Mouse (Mus musculus) kidney, adult 8-10 months (tissue): ENCODE data around the gene Nlgn2.
"Not testable (repeated sequence)": the region's sequence is repeated elsewhere in the genome, so short reads cannot be mapped to it uniquely, and the experiment has no call there.

Source experiments
- DNase-seq, 2 experiments: peaks; one replicate each; pipeline ENCODE4 v3.0.0; 2022

Nlgn2 gene

GRCm38 (mm10) chr11:69863729-69864128 is 26.1 kb upstream of the Nlgn2 start:
- DNase-seq: not testable (repeated sequence)

GRCm38 (mm10) chr11:69858113-69858998 is 20.8 kb upstream of the Nlgn2 start, which contains the start of gene Tnk1:
TSS of gene Tnk1 (minus strand) at chr11:69858730.
- DNase-seq: peak; percentile 62 to 83

DNA sequence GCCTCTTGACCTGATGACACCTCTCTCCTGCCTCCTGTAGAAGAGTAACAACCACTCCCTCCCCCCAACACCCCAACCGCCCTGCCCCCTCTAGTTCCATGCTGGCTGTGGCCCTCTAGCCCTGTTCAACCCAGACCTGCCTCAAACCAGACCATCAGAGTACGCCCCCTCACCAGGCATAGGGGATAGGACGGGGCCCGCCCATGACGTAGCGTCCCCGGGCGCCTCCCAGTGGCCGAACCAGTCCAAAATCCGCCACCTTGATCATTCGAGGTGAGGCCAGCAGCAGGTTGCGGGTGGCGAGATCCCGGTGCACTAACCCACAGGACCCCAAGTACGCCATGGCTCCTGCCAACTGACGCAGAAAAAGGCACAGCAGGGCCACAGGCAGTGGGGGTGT is 17.8 kb upstream of the Nlgn2 start:
- DNase-seq: peak in 1 of 2 experiments; percentile 40

- no peak for DNase-seq
Observed at GRCm38 (mm10) chr11:69854680-69855079, 17.1 kb upstream of the Nlgn2 start.

DNA sequence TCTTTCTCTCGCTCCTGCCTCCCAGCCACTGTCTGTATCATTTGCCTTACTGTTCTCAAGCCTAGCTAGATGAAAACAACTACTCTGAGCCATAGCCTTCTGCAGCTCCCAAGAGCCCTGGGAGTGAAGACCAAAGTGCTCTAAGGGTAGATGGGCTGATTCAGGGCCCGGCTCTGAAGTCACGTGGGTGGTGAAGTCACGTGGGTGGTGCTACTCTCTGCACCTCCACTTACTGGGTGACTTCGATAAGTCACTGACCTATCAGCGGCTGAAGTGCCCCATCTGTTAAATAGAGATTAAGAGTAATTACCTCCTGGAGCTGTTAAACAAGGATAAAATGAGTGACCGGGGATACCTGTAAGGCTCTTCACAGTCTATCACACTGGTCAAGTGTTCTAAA is 16.4 kb upstream of the Nlgn2 start:
- DNase-seq: peak in 1 of 2 experiments; percentile 50

- DNase-seq: no peak
Observed at GRCm38 (mm10) chr11:69850754-69851153, 13.2 kb upstream of the Nlgn2 start.

- DNase-seq: no peak
Observed at GRCm38 (mm10) chr11:69849884-69850283, 12.3 kb upstream of the Nlgn2 start.

GRCm38 (mm10) chr11:69849128-69849527 is 11.5 kb upstream of the Nlgn2 start:
- DNase-seq: no peak

DNA sequence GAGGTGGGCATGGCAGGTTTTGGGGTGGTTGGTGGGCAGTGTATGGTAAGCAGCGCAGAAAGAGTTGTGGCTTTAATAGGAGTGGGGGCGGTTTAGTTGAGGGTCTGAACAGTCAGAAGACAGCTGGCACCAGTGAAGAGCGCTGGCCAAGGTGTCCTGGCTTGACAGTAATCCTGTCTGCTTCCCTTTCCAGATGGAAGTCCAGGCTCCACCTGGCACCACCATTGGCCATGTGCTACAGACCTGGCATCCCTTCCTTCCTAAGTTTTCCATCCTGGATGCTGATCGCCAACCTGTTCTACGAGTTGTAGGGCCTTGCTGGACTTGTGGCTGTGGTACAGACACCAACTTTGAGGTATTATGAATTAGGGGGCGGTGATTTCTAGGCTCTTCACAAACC is 10.4 kb upstream of the Nlgn2 start:
- DNase-seq: no peak

GRCm38 (mm10) chr11:69846738-69847688 is 9.4 kb upstream of the Nlgn2 start:
- DNase-seq: no peak

- peak; percentile 93 to 95 for DNase-seq
Observed at GRCm38 (mm10) chr11:69846198-69846680, 8.7 kb upstream of the Nlgn2 start, which contains the start of gene Plscr3. TSS of gene Plscr3 (plus strand) at chr11:69846376.

GRCm38 (mm10) chr11:69838714-69839104 is 1.1 kb upstream of the Nlgn2 start:
- peak in 1 of 2 experiments; percentile 27 for DNase-seq

DNA sequence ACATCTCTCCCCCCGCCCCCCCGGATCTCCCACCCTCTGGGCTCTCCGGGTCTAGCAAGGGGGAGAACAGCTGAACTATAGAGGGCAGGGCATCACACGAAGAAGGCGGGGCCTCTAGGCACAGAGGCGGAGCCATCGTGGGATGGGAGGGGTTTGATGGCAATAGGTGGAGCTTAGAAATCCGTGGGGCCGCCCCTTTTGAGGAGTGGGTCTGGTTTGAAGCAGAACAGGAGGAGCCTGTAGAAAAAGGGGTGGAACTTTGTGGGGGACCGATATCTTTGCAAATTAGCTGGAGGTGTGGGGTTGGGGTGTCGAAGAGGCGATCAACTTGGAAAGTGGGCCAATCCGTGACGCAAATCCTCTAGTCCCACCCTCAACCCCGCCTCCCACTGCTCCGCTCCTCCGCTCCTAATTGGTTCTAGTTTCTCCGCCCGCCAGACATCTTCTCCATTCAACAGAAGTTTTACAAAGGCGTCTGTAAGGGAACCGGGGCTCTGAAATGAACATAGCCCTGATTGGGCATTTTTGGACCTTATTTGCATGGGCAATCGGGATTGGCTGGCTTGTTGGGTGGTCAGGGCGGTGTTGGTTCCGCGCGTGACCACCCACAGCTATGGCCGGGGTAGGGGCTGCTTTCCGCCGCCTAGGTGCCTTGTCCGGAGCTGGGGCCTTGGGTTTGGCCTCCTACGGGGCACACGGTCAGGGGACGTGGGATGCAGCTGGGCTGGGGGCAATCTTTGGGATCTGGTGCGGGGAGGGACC is 549 bp upstream of the Nlgn2 start, which contains the start of gene Tmem256:
Tmem256 (plus strand) TSS at position 563 of the 762 bp plus-strand sequence.
- DNase-seq: peak; percentile 98 to 99

DNA sequence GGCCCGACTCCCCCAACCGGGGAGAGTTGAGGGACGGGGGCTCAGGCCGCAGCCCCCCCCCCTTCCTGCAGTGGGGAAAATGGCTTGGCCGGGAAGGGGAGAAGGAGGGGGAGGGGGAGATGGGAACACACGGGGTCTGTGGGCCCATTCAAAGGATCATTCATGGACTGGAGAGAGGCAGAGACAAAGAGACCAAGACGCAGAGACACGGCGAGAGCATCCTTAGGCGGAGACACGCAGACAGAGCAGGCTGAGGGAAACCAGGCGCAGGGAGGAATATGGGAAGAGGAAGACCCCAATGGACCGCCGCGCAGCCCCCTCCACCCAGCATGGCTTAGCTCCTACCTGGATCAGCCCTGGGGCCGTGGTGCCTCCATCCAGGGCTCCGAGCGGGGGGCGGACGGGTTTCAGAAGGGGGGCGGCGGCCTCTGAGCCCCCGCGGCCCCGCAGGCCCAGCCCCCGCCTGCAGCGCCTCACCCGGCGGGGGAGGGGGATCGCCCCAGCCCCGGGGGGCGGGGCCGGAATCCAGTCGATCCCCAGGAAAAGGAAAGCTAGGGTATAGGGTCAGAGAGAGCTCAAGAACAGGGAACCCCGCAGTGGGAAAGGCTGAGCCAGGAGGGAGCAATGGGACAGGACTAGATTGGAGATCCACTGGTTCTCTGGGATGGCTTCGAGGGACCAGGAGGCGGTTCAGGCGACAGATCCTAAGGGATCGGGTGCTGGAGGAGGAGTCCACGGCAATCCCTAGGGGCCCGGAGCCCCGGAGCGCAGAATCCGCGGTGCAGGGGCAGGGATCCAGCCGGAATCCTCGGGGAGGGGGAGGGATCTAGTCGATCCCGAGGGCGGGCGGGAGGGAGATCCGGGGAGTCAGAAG is 644 bp downstream of the Nlgn2 start:
- DNase-seq: no peak

GRCm38 (mm10) chr11:69835966-69836335 is 1.6 kb downstream of the Nlgn2 start:
- no peak for DNase-seq

DNA sequence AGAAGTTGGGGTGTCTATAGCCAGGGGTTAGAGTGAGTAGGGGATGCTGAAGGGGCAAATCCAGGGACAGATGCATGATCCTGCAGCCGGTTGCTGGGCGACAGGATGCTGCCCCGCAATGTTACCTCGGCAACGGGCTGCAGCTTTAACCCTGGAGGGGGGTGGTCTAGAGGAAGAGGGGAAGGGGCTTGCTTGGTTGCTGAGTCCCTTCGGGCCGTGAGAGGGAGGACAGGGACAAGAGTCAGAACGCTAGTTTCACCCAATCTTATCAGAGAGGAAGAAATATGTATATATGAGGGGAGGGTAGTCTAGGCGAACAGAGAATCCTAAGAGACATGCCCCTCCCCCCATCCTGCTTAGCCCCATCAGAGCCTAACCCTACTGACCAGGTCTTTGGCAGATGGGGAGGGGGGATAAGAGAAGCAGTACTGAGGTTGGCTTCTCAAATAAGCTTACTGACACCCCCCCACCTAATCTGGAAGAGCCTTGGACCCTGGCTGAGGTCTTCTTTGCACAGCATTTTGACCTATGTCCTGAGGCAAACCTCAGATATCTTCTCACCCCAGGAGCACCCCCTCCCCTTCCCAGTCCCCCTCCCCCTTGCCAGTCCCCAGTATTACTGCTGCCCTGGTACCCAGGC is 2.1 kb downstream of the Nlgn2 start:
- DNase-seq: no peak

DNA sequence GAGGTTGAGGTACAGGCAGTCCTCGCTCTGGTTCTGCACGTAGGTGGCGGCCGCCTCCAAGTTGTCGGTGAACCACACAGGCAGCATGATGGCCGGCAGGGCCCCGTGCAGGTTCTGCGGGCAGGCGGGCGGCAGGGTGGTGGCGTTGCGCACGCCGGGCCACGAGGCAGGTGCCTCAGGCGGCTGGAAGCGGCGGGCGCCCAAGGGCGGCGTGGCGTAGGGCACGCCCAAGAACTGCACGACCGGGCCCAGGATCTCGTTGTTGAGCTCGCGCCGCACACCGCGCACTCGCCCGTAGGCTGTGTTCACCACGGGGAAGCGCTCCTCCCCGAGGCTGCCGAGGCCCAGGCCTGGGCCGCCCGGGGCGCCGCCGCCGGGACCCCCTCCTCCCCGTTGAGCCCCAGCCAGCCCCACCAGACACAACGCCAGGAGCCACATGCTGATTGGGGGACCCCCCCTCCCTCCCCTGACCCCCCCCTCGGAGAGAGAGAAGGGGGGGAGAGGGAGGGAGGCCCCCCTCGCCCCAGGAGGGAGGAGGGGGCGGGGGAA is 3.5 kb downstream of the Nlgn2 start:
- DNase-seq: no peak

GRCm38 (mm10) chr11:69833554-69833953 is 4.0 kb downstream of the Nlgn2 start:
- no peak for DNase-seq

- no peak for DNase-seq
Observed at GRCm38 (mm10) chr11:69828832-69829231, 8.8 kb downstream of the Nlgn2 start.

DNA sequence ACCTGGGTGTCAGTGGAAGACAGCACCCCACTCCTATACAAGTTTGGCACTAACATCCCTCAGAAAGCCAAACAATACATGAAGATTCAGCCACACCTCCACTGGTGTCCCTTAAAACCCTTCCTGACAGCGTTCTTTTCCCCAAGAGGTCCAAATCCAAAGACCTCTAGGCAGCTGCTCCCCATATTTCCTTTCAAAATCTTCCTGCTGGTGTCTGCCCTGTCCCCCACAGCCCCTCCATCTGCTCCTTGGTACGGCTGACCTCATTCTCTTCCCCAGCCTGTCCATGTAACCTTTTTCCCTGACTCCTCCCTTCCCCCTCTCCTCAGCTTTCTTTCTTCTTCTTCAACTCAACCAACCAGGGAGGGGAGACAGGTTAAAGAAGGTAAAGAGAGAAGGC is 14.1 kb downstream of the Nlgn2 start:
- DNase-seq: no peak

- no peak for DNase-seq
Observed at GRCm38 (mm10) chr11:69822080-69822479, 15.5 kb downstream of the Nlgn2 start, which contains the start of gene Spem1. TSS of gene Spem1 (minus strand) at chr11:69822180.
